Mouse (Mus musculus) C2C12 (cell line): ENCODE data around the gene Heg1.

Source experiments
- CTCF ChIP-seq: IDR thresholded peaks from one replicate; pipeline ENCODE4 v1.5.1; 2011; ENCODE audit not compliant: control insufficient read depth, insufficient read depth, insufficient read length
- MYOD1 ChIP-seq: IDR thresholded peaks from one replicate; pipeline ENCODE4 v1.6.1; 2011; ENCODE audit warnings: low read depth; ENCODE audit not compliant: control insufficient read depth, insufficient read length
- USF1 ChIP-seq: IDR thresholded peaks from one replicate; pipeline ENCODE4 v1.6.1; 2011; ENCODE audit warnings: low read depth, mild to moderate bottlenecking, control low read depth, moderate library complexity

DNA sequence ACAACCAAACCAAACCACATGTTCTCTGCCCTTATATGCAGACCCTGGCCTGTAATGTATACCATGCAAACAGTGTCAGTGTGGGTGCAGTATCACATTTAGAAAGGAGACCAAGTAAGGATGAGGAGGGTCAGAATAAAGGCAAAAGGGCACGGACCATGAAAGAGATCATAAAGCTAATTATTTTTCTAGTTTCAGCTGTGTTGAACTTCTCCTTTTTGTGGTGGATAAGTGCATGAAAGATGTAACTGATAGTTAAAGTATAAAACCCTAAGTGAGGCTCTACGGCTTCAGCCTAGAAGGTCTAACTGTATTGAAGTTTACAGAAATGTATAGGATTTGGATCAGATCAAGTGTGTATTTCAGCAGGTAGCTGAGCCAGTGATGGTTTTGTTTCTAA lies 63.8 kb downstream of the Heg1 start:
- TF ChIP-seq CTCF (no peak), USF1 (no peak), MYOD1 (no peak)
